Mouse (Mus musculus): ENCODE measurements at regions not wholly inside any gene's neighbourhood (a gene's known extent, or its start where the extent isn't known, plus 50 kb on each side); places are given as distances from the start of the nearest gene placed in this dataset.
A peak's percentile ranks its signal among the peaks of the same experiment; 100 is the strongest.
"Not testable (repeated sequence)": the region's sequence is repeated elsewhere in the genome, so short reads cannot be mapped to it uniquely, and the experiment has no call there.

GRCm38 (mm10) chr9:113177181-113177917, 530.7 kb downstream of the Pdcd6ip start:
- DNase-seq (ENCODE audit: low spot score), result peak; percentile 87

GRCm38 (mm10) chr9:113171767-113172405, 536.2 kb downstream of the Pdcd6ip start:
- DNase-seq (ENCODE audit: low spot score), result peak; percentile 63

GRCm38 (mm10) chr9:113162897-113163874, 544.9 kb downstream of the Pdcd6ip start:
- no peak for DNase-seq (ENCODE audit: low spot score)

- no peak for DNase-seq (ENCODE audit: low spot score)
Observed at GRCm38 (mm10) chr9:113160011-113160410, 548.0 kb downstream of the Pdcd6ip start.

GRCm38 (mm10) chr9:113158080-113158479, 550.0 kb downstream of the Pdcd6ip start:
- no peak for DNase-seq (ENCODE audit: low spot score)

GRCm38 (mm10) chr9:113157474-113158076, 550.5 kb downstream of the Pdcd6ip start:
- DNase-seq (ENCODE audit: low spot score), result peak; percentile 28

GRCm38 (mm10) chr9:113156707-113157106, 551.4 kb downstream of the Pdcd6ip start:
- no peak for DNase-seq (ENCODE audit: low spot score)

GRCm38 (mm10) chr9:113149084-113149483, 559.0 kb downstream of the Pdcd6ip start:
- DNase-seq (ENCODE audit: low spot score), result no peak

- DNase-seq (ENCODE audit: low spot score), result no peak
Observed at GRCm38 (mm10) chr9:113146571-113146970, 561.5 kb downstream of the Pdcd6ip start.

GRCm38 (mm10) chr9:113145036-113145435, 563.0 kb downstream of the Pdcd6ip start:
- no peak for DNase-seq (ENCODE audit: low spot score)

GRCm38 (mm10) chr9:113134611-113135010, 573.4 kb downstream of the Pdcd6ip start:
- DNase-seq (ENCODE audit: low spot score), result no peak

- no peak for DNase-seq (ENCODE audit: low spot score)
Observed at GRCm38 (mm10) chr9:113123004-113123692, 584.9 kb downstream of the Pdcd6ip start.

- DNase-seq (ENCODE audit: low spot score), result no peak
Observed at GRCm38 (mm10) chr9:113122253-113122749, 585.8 kb downstream of the Pdcd6ip start.

GRCm38 (mm10) chr9:113120385-113120784, 587.7 kb downstream of the Pdcd6ip start:
- DNase-seq (ENCODE audit: low spot score), result no peak

- DNase-seq (ENCODE audit: low spot score), result no peak
Observed at GRCm38 (mm10) chr9:113119721-113120120, 588.3 kb downstream of the Pdcd6ip start.

- no peak for DNase-seq (ENCODE audit: low spot score)
Observed at GRCm38 (mm10) chr9:113115576-113115975, 592.5 kb downstream of the Pdcd6ip start.

GRCm38 (mm10) chr9:113112753-113113152, 595.3 kb downstream of the Pdcd6ip start:
- DNase-seq (ENCODE audit: low spot score), result no peak

GRCm38 (mm10) chr9:113101733-113102132, 606.3 kb downstream of the Pdcd6ip start:
- no peak for DNase-seq (ENCODE audit: low spot score)

- DNase-seq (ENCODE audit: low spot score), result no peak
Observed at GRCm38 (mm10) chr9:113100641-113101040, 607.4 kb downstream of the Pdcd6ip start.

- DNase-seq (ENCODE audit: low spot score), result not testable (repeated sequence)
Observed at GRCm38 (mm10) chr9:113095421-113095820, 612.6 kb downstream of the Pdcd6ip start.

GRCm38 (mm10) chr9:113093863-113094390, 614.1 kb downstream of the Pdcd6ip start:
- DNase-seq (ENCODE audit: low spot score), result no peak
